Mouse (Mus musculus) left cerebral cortex, adult 9 months (tissue): ENCODE data around the gene Hs3st5.
"Not testable (repeated sequence)": the region's sequence is repeated elsewhere in the genome, so short reads cannot be mapped to it uniquely, and the experiment has no call there.

ENCODE experiments used
- DNase-seq, 2 experiments: peaks; one replicate each; pipeline ENCODE4 v3.0.0; 2022; ENCODE audit warnings: low spot score in 2 of 2

Gene Hs3st5

GRCm38 (mm10) chr10:36506727-36507555 lies at the start of gene Hs3st5:
Gene Hs3st5 (plus strand): TSS chr10:36506814.
- DNase-seq, result peak in 1 of 2 experiments; percentile 68

GRCm38 (mm10) chr10:36468664-36469063 lies 38.0 kb upstream of the Hs3st5 start:
- DNase-seq, result no peak

- DNase-seq, result no peak
These were observed 35.5 kb upstream of the Hs3st5 start for GRCm38 (mm10) chr10:36471135-36471534.

- no peak for DNase-seq
These were observed 31.8 kb upstream of the Hs3st5 start for GRCm38 (mm10) chr10:36474834-36475233.

- DNase-seq, result no peak
These were observed 29.1 kb upstream of the Hs3st5 start for GRCm38 (mm10) chr10:36477543-36477942.

- no peak for DNase-seq
These were observed 23.3 kb upstream of the Hs3st5 start for GRCm38 (mm10) chr10:36483362-36483761.

GRCm38 (mm10) chr10:36484011-36484410 lies 22.6 kb upstream of the Hs3st5 start:
- no peak for DNase-seq

- no peak for DNase-seq
These were observed 21.8 kb upstream of the Hs3st5 start for GRCm38 (mm10) chr10:36484728-36485300.

GRCm38 (mm10) chr10:36493566-36493965 lies 13.0 kb upstream of the Hs3st5 start:
- DNase-seq, result no peak

- DNase-seq, result no peak
These were observed 6.9 kb upstream of the Hs3st5 start for GRCm38 (mm10) chr10:36499713-36500112.

GRCm38 (mm10) chr10:36506033-36506726 lies 434 bp upstream of the Hs3st5 start:
- DNase-seq, result peak in 1 of 2 experiments; percentile 24

- DNase-seq, result no peak
These were observed 899 bp downstream of the Hs3st5 start for GRCm38 (mm10) chr10:36507556-36507870.

- DNase-seq, result no peak
These were observed 1.5 kb downstream of the Hs3st5 start for GRCm38 (mm10) chr10:36507991-36508546.

GRCm38 (mm10) chr10:36509477-36509876 lies 2.9 kb downstream of the Hs3st5 start:
- DNase-seq, result no peak

- DNase-seq, result peak in 1 of 2 experiments; percentile 10
These were observed 17.3 kb downstream of the Hs3st5 start for GRCm38 (mm10) chr10:36523881-36524280.

- no peak for DNase-seq
These were observed 27.2 kb downstream of the Hs3st5 start for GRCm38 (mm10) chr10:36533633-36534335.

- no peak for DNase-seq
These were observed 40.0 kb downstream of the Hs3st5 start for GRCm38 (mm10) chr10:36546622-36547021.

- not testable (repeated sequence) for DNase-seq
These were observed 41.1 kb downstream of the Hs3st5 start for GRCm38 (mm10) chr10:36547713-36548112.

GRCm38 (mm10) chr10:36554057-36554456 lies 47.4 kb downstream of the Hs3st5 start:
- DNase-seq, result no peak

- no peak for DNase-seq
These were observed 48.6 kb downstream of the Hs3st5 start for GRCm38 (mm10) chr10:36554941-36555888.

- DNase-seq, result no peak
These were observed 49.5 kb downstream of the Hs3st5 start for GRCm38 (mm10) chr10:36556128-36556527.
